Mouse (Mus musculus) C2C12 (cell line): ENCODE results near the gene Shmt2. TPM values are rescaled to one million over a fixed set of nuclear protein-coding genes. Genes with fewer than 3 reads are reported as not detected.
A peak's percentile ranks its signal among the peaks of the same experiment; 100 is the strongest.

Experiments used
- H3K27me3 ChIP-seq: one replicate; pipeline ENCODE4 v1.6.1; 2011; ENCODE audit not compliant: control insufficient read depth, insufficient read depth, insufficient read length
- H3K36me3 ChIP-seq: one replicate; pipeline ENCODE4 v1.6.1; 2011; ENCODE audit not compliant: control insufficient read depth, insufficient read depth
- H3K4me3 ChIP-seq: one replicate; pipeline ENCODE4 v1.5.1; 2011; ENCODE audit warnings: mild to moderate bottlenecking, control low read depth; ENCODE audit not compliant: poor library complexity, insufficient read depth, severe bottlenecking
- H3K79me2 ChIP-seq: one replicate; pipeline ENCODE4 v1.6.1; 2011; ENCODE audit not compliant: control insufficient read depth, insufficient read depth
- H3K79me3 ChIP-seq: one replicate; pipeline ENCODE4 v1.6.1; 2011; ENCODE audit warnings: low read depth, control low read depth
- H3ac ChIP-seq: one replicate; pipeline ENCODE3; 2011; ENCODE audit warnings: low read depth; ENCODE audit not compliant: control insufficient read depth, insufficient read length
- CEBPB ChIP-seq: IDR thresholded peaks from one replicate; pipeline ENCODE4 v1.6.1; 2011; ENCODE audit warnings: low read depth, mild to moderate bottlenecking, control low read depth, moderate library complexity
- CTCF ChIP-seq: IDR thresholded peaks from one replicate; pipeline ENCODE4 v1.5.1; 2011; ENCODE audit not compliant: control insufficient read depth, insufficient read depth, insufficient read length
- FOSL1 ChIP-seq: IDR thresholded peaks from one replicate; pipeline ENCODE4 v1.8.0; 2011; ENCODE audit warnings: mild to moderate bottlenecking, low read length; ENCODE audit not compliant: poor library complexity, insufficient read depth, severe bottlenecking
- MAX ChIP-seq: IDR thresholded peaks from one replicate; pipeline ENCODE4 v1.6.1; 2011; ENCODE audit warnings: mild to moderate bottlenecking, control low read depth
- MYOD1 ChIP-seq: IDR thresholded peaks from one replicate; pipeline ENCODE4 v1.6.1; 2011; ENCODE audit warnings: low read depth; ENCODE audit not compliant: control insufficient read depth, insufficient read length
- MYOG ChIP-seq: IDR thresholded peaks from one replicate; pipeline ENCODE4 v1.6.1; 2011; ENCODE audit not compliant: control insufficient read depth, insufficient read length; ENCODE audit errors: extremely low read depth
- USF1 ChIP-seq: IDR thresholded peaks from one replicate; pipeline ENCODE4 v1.6.1; 2011; ENCODE audit warnings: low read depth, mild to moderate bottlenecking, control low read depth, moderate library complexity
- polyA plus RNA-seq: library from polyadenylated mRNA; unstranded; fragments of >200 nt; fragmentation: generic; extraction: Trizol; gene quantifications from one replicate; pipeline ENCODE4 v1.2.1, GENCODE M21; 2012; ENCODE audit warnings: missing spikeins

The Shmt2 gene
- polyA plus RNA-seq, 1 experiment = 340 TPM

- no peaks in the 10 kb centered on the region for H3K27me3 ChIP-seq
- TF ChIP-seq MYOG = no peak
- no peak for TF ChIP-seq MYOD1
- TF ChIP-seq FOSL1 = no peak
- TF ChIP-seq CTCF = no peak
- TF ChIP-seq CEBPB = no peak
- no peak for TF ChIP-seq USF1
- TF ChIP-seq MAX = no peak
- H3K36me3 ChIP-seq = peaks cover 92% of the 10 kb centered on the region
- no peak overlapping the region for H3K4me3 ChIP-seq
- H3ac ChIP-seq = no peak overlapping the region
- no peaks in the 10 kb centered on the region for H3K79me2 ChIP-seq
- peaks cover 2% of the 10 kb centered on the region for H3K79me3 ChIP-seq
These were observed 42.1 kb upstream of the Shmt2 start for GRCm38 (mm10) chr10:127564301-127564700.

GRCm38 (mm10) chr10:127563840-127564239 is 41.6 kb upstream of the Shmt2 start:
- Histone ChIP-seq H3K36me3 (peaks cover 92% of the 10 kb centered on the region), H3K79me2 (no peaks in the 10 kb centered on the region), H3K27me3 (no peaks in the 10 kb centered on the region), H3K79me3 (peaks cover 2% of the 10 kb centered on the region), H3K4me3 (no peak overlapping the region), H3ac (no peak overlapping the region)
- TF ChIP-seq MYOD1 = no peak
- no peak for TF ChIP-seq CTCF
- no peak for TF ChIP-seq MYOG
- no peak for TF ChIP-seq USF1
- no peak for TF ChIP-seq FOSL1
- TF ChIP-seq MAX = no peak

- H3K4me3 ChIP-seq = no peak overlapping the region
- no peaks in the 10 kb centered on the region for H3K79me2 ChIP-seq
- H3ac ChIP-seq = no peak overlapping the region
- peaks cover 91% of the 10 kb centered on the region for H3K36me3 ChIP-seq
- H3K27me3 ChIP-seq = no peaks in the 10 kb centered on the region
- peaks cover 2% of the 10 kb centered on the region for H3K79me3 ChIP-seq
- no peak for TF ChIP-seq FOSL1
- TF ChIP-seq MAX = no peak
- TF ChIP-seq USF1 = no peak
- no peak for TF ChIP-seq MYOD1
- no peak for TF ChIP-seq CTCF
- no peak for TF ChIP-seq MYOG
- TF ChIP-seq CEBPB = no peak
These were observed 38.9 kb upstream of the Shmt2 start for GRCm38 (mm10) chr10:127561145-127561544.

- peaks cover 94% of the 10 kb centered on the region for H3K36me3 ChIP-seq
- TF ChIP-seq MAX = no peak
- no peak for TF ChIP-seq USF1
- no peak for TF ChIP-seq FOSL1
- TF ChIP-seq MYOD1 = no peak
- no peak for TF ChIP-seq CTCF
- no peak for TF ChIP-seq MYOG
- TF ChIP-seq CEBPB = no peak
- H3K79me2 ChIP-seq = no peaks in the 10 kb centered on the region
- no peak overlapping the region for H3ac ChIP-seq
- H3K79me3 ChIP-seq = peaks cover 2% of the 10 kb centered on the region
- no peaks in the 10 kb centered on the region for H3K27me3 ChIP-seq
- no peak overlapping the region for H3K4me3 ChIP-seq
These were observed 35.2 kb upstream of the Shmt2 start for GRCm38 (mm10) chr10:127557397-127557796.

DNA sequence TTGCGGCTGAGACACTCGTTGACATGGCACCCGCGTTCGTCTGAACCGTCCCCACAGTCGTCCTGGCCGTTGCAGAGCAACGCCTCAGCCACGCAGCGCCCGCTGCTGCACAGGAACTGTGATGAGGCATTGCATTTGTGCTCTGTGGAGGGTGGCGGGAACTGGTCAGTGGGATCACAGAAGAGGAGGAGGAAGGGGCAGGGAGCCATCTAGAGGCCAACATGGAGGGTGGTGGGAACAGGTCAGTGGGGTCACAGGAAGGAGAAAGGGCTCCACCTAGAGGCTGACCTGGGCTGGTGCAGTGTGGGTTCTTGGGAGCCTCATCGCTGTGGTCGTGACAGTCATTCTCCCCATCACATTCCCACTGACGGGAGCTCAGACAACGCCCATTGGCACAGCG is 33.5 kb upstream of the Shmt2 start:
- Histone ChIP-seq H3K27me3 (no peaks in the 10 kb centered on the region), H3K79me3 (no peaks in the 10 kb centered on the region), H3K36me3 (peaks cover 93% of the 10 kb centered on the region), H3ac (no peak overlapping the region), H3K79me2 (no peaks in the 10 kb centered on the region), H3K4me3 (no peak overlapping the region)
- no peak for TF ChIP-seq MYOG
- no peak for TF ChIP-seq USF1
- TF ChIP-seq CTCF = peak; percentile 72
- no peak for TF ChIP-seq MYOD1

DNA sequence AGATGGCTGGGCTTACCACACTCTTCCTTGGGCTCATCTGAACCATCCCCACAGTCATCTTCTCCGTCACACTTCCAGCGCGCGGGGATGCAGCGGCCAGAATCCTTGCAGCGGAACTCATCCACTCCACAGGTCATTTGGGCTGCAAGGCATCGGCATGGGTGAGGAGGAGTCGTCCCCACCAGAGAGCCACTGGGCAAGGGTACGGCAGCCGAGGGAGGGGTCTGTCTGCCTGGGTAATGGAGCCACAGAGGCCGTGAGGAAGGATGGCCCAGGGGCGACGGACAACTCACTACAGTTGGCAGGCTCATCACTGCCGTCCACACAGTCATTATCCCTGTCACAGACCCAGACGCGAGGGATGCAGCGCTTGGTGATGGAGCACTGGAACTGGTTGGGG is 27.6 kb upstream of the Shmt2 start:
- H3K79me3 ChIP-seq = no peaks in the 10 kb centered on the region
- no peak overlapping the region for H3K4me3 ChIP-seq
- H3K36me3 ChIP-seq = peaks cover 99% of the 10 kb centered on the region

More for the DNA sequence above, 27.6 kb upstream of the Shmt2 start:
- no peaks in the 10 kb centered on the region for H3K27me3 ChIP-seq
- TF ChIP-seq CEBPB (no peak), CTCF (no peak), MAX (no peak), FOSL1 (no peak), MYOG (no peak), USF1 (no peak), MYOD1 (no peak)
- no peaks in the 10 kb centered on the region for H3K79me2 ChIP-seq
- H3ac ChIP-seq = no peak overlapping the region
